Mouse (Mus musculus) monocyte, adult 5-6 weeks (primary cell): ENCODE measurements around the gene Sarnp. TPM values are rescaled to one million over a fixed set of nuclear protein-coding genes. Genes with fewer than 3 reads are reported as not detected.
"Not testable (repeated sequence)": the region's sequence is repeated elsewhere in the genome, so short reads cannot be mapped to it uniquely, and the experiment has no call there.

Experiments used
- ATAC-seq: fragments of 153-309, 156-312 bp; replicated peaks from 2 replicates; pipeline ENCODE4 v1.8.0; 2017; ENCODE audit warnings: mild to moderate bottlenecking; ENCODE audit not compliant: low TSS enrichment, insufficient number of reproducible peaks, severe bottlenecking, poor library complexity, low FRiP score
- total RNA-seq: library from RNA; stranded (forward); fragments of 200-1000, 200-491, 200-594 nt; gene quantifications from 3 replicates; pipeline ENCODE4 v1.2.3, GENCODE M21; 2017

The Sarnp gene
- total RNA-seq, 1 experiment from 2014 or later, result 244 TPM

DNA sequence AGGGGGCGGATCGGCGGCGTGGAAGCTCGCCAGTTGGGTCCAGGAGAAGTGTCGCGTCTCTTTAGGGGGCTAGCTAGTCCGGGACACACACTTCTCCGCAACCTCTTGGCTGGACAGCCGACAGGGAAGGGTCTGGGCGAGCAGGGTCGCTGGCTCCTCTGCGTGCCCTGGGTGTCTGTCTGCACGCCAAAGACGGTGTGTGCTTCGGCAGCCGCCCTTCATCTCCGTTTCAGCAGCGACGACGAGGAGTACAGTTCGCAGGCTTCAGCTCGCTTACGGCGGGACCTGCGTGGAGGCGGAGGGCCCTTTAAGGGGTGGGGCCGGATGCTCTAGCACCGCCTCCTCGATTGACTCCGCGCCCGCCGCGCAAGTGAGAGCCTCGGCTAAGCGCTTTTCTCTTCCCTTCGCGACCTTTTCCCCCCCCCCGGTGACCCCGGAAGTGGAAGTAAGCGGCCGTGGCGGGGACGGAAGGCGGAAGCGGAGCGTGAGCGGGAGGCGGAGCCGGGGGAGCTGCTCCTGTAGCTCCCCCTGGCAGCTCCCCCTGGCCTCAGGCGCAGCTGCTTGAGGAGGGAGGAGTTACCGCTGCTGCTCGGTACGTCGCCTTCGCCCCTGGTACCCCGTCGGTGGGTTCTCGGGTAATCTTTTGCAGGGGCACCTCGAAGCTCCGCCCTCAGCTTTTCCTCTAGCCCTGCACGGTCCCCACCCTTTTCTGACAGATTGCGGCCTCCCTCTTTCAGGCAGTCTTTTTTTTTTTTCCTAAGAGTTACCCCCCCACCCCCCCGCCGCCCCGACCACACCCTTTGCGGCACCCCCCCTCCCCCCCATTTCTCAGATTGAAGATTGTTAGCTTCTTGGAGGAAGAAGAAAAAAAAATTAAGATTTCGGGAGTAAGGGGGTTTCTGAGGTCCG lies 11.8 kb upstream of the Sarnp start:
- ATAC-seq, result peak; percentile 88

DNA sequence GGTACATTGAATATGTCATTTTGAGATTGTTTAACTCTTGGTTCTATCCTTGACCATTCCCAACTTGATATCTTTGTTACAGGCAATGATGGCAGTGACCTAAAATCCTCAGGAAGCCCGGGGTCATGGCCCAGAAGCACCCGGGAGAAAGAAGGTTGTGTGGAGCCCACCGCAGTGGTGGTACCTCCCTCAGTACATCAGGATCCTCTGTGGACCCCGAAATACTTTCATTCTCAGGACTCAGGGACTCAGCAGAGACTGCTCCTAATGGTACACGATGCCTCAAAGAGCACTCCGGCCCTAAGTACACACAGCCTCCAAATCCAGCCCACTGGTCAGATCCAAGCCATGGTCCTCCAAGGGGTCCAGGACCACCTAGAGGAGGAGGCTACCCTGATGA lies 11.0 kb upstream of the Sarnp start:
- no peak for ATAC-seq

DNA sequence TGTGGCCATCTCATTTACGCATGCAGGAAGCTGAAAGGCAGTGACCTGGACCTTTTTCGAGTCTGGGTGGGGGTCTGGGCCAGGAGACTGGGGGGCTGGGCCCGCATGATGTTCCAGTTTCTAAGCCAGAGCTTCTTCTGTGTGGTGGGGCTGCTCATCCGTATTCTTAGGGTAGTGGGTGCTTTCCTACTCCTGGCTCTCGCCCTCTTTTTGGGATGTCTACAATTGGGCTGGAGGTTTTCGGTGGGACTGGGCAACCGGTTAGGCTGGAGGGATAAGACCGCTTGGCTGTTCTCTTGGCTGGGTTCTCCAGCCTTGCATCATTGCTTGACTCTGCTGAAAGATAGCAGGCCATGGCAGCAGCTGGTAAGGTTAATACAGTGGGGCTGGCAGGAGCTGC lies 10.1 kb upstream of the Sarnp start:
- no peak for ATAC-seq

DNA sequence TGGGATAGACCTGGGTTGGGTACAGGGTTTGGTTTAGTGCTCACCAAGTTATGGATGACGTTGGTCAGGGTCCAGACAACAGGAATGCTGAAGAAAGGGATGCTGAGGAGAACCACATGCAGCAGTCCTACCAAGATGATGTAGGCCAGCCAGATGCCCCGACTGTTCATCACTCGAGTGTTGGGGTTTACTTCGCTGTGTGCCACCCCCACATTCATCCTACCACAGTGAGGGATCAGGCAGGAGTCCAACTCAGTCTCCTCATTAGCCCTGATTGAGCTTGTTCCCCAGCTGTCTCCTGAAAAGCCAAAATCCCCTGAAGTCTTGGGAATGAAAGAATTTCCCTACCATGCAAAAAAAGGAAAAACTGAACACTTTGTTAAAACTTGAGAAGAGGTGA lies 3.1 kb downstream of the Sarnp start:
- no peak for ATAC-seq

DNA sequence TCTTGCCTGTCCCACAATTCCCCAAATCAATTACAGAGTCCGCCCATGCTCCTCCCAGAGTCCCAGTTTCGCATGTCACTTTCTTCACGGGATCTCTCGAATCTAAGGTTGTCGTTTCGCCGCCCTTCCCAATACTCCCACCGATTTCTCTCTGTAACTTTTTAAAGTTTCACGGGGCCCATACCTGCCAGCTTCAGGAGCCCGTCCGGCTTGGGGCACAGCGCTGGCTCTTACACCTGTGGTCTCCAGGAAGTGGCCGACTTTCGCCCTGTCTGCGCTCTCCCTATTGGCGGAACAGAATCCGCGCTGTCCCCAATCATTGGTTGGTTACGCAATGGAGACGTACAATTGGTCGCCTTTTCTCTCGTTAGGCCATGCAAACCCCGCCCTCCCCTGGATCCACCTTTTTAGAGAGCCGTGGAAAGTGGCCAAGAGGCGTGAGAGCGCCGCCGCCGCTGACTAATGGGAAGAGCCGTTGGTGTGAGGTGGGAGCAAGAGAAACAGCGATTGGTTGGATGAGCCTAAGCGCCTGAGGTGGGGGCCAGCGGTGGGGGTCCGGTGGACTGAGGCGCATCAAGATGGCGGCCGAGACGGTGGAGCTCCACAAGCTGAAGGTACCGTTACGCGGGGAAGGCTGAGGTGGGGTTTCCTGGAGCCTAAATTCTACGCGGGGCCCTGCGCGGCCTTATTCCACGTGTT lies 4.4 kb downstream of the Sarnp start, which contains the start of gene Ormdl2:
Gene Ormdl2, minus strand, starts transcription at position 288 of the 699 bp plus-strand sequence.
- peak; percentile 99 for ATAC-seq

DNA sequence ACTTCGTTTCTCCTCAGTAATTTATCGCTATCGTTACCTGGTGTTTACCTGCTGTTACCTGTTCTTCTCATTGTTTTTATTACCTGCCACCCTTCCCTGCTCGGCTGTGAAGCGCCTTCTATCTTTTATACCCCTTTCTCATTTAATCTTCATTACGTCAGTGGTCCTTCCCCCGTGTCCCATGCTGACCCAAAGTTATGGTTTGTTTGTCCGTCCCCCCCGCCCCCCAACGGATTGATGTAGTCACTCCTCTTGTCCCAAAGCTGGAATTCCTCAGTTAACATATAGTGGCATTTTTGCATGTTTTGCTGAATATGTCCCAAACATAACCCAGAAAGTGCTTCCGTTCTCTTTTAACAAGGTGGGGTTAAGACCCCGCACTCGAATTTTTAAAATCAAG lies 5.0 kb downstream of the Sarnp start:
- ATAC-seq, result no peak

DNA sequence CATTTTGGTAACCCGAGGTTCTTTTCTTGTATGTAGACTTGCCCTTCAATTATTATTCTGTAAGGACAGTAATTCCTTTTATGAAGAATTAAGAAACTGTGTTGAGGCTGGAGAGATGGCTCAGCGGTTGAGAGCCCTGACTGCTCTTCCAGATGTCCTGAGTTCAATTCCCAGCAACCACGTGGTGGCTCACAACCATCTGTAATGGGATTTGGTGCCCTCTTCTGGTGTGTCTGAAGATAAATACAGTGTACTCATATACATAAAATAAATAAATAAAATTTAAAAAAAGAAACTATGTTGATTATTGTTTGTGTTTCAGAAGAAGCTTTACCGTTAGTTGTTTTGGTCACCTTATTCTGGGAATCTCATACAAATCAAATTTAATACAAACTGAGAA lies 6.0 kb downstream of the Sarnp start:
- ATAC-seq, result not testable (repeated sequence)

DNA sequence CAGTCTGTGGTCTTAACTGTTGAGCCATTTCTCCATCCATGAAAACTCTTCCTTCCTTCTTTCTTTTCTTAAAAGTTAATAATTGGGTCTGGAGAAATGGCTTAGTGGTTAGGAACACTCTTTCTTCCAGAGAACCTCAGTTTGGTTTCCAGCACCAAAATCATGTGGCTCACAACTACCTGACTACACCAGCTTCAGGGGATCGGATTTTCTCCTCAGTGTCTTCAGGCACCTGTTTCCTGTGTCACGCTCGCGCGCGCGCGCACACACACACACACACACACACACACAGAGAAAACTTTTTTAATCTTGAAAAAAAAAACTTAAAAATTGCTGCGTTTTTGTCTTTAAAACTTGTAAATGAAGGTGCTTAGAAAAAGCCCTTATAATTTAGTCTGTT lies 6.7 kb downstream of the Sarnp start:
- ATAC-seq, result no peak

DNA sequence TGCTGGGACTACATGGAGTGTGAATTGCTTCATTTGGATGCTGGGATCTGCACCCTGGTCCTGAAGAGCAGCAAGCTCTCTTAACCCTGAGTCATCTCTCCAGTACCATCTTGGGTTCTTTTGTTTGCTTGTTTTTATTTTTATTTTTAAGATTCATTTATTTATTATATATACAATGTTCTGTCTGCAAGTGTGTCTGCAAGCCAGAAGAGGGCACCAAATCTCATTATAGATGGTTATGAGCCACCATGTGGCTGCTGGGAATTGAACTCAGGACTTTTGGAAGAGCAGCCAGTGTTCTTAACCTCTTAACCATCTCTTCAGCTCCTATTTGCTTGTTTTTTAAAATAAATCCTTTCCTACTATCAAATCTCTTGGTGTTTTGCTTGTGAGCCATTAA lies 20.3 kb downstream of the Sarnp start:
- no peak for ATAC-seq

DNA sequence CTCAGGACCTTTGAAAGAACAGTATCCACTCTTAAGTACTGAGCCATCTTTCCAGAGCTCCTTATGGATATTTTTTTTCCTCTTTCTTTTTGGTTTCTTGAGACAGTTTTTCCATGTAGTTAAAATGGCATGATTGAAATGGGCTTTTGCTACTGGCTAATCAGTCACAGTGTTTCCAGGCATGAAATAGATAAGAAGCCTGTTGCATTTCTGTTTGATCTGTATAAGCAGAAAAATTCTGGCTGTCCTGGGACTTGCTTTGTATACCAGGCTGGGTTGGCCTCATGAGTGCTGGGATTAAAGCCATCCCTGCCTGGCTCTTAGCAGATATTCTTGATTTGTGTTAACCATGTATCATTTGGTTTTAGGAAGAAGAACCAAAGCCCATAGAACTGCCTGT lies 22.3 kb downstream of the Sarnp start:
- no peak for ATAC-seq

DNA sequence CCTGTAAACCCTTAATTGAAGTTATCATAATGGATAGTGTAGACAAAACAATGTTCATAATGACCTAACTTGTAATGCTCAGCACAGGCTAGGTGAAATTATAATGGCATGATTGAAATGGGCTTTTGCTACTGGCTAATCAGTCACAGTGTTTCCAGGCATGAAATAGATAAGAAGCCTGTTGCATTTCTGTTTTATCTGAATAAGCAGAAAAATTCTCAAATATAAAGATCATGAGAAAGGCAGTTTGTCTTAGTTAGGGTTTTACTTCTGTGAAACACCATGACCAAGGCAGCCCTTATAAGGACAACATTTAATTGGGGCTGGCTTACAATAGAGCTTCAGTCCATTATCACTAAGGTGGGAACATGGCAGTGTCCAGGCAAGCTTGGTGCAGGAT lies 23.5 kb downstream of the Sarnp start:
- ATAC-seq, result no peak

DNA sequence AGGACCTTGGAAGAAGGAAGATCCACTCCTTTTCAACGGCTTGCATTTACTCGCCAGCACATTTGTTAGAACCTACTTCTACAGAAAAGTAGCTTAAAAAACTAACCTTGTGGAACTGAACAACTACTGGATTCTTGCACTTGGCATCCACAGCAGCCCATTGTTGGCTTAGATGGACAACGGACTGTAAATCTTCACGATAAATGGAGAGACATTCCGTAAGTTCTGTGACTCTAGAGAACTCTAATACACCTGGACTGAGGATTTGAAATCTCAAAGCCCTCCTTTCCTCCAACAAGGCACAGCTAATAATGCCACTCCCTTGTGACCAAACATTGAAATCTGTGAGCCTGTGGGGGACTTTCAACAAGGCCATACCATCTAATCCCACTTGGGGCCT lies 26.1 kb downstream of the Sarnp start:
- ATAC-seq, result no peak

DNA sequence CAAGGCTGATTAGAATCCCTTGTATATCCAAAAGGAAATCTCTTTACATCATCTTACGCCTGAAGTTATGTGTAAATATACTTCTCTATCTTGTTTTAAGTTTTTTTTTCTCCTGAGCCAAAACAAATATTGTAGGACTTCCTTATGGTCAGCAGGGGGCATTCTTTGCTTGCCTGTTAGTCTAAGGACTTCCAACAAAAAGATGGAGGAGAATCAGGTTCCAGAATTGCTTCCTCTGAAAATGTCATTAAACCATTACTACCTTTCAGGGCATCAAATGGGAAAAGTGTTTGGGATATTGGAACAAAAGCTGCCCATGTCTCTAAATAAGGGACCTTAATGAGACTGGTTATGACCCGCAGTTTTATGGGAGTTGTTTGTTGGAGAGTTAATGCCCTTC lies 28.4 kb downstream of the Sarnp start:
- no peak for ATAC-seq

DNA sequence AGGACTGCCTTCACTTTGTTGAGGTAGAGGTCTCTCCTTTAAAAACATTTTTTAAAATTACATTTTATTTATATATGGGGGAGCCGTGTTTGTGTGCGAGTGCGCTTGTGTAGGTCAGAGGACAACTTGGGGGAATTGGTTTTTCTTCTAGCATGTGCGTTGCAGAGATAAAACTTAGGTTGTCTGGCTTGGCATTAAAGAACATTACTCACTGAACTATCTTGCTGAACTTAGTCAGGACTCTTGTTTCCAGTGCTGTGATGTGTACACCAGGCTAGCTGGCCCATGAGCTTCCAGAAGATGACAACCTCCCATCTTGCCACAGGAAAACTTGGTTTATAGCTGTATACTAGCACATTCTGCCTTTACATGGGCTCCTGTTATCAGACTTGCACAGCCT lies 29.5 kb downstream of the Sarnp start:
- no peak for ATAC-seq

DNA sequence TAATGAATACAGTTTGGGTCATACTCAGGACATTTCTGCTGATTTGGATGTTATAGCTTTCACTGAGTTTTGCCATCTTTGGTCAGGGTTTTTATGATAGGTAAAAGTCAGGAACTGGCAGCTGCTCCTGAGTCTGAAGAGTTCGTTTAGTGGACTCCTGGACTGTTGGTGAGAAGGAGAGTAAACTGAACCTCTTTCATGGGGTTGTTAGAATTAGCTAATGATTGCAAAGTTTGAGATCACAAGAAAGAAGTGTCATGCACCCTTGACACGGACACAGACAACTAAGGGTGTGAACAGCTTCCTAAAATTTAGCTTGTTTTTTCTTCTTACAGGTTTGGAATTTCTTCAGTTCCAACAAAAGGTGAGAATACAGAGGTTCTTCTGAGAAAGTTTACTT lies 31.3 kb downstream of the Sarnp start:
- no peak for ATAC-seq

DNA sequence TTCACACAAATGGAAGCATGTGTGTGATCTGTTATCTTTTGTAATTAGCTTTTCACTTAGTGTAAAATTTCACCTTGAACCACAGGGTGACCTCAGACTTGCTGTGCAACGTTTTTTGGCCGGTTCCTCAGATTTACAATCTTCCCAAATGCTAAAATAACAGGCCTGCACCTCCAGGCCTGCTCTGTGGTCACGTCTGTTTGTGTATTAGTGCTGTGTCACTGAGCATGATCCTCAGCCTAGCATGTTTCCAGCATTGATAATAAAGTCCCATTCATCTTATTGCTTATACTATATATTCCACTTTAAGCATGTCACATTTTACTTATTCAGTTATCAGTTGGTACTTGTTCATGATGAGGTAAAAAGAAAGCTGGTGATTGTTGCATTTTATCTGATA lies 33.2 kb downstream of the Sarnp start:
- ATAC-seq, result no peak

DNA sequence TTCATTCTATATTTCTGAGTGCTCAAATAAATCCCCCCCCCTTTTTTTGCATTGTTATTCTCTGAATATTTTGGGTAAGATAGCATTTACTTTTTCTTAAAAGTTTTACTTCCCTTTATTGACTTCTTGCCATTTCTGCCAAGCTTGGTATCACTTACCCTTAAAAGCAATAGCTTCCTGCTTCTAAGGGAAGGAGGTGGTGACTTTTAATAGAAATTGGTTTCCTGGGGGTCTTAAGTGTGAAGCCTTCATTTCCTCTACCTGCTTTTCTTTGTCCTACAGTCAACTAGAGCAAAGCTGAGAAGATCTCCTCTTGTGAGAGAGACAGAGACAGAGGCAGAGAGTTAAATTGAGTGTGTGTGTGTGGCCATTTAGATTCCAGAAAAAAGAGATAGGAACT lies 44.0 kb downstream of the Sarnp start:
- ATAC-seq, result no peak

DNA sequence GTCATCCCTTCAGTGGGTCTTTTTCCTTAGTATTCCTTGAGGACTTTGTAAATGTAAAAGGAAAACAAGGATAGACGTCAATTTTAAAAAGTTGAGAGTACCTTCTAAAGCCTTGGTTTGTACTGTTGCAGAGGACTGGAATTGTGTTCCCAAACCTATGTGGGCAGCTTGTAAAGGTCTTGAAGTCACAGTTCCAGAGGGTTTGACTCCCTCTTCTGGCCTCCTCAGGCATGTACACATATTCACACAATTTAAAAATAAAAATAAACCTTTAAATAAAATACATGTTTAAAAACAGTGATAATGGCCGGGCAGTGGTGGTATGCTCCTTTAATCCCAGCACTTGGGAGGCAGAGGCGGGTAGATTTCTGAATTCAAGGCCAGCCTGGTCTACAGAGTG lies 48.9 kb downstream of the Sarnp start:
- ATAC-seq, result no peak

DNA sequence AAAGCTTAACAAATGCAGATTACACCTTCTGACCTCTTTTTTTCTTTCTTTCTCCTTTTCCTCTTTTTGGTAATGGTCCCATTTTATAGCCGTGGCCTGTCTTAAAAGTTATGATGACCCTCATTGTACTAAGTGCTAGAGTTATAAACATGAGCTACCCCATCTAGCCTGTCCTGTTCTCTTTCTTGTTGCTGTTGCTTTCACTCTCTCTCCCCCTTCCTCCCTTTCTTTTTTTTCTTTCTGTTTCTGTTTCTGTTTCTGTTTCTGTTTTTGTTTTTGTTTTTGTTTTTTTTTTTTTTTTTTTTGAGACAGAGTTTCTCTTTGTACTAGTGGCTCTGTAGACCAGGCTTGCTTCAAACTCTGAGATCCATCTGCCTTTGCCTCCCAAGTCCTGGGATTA lies 49.4 kb downstream of the Sarnp start:
- ATAC-seq, result no peak

DNA sequence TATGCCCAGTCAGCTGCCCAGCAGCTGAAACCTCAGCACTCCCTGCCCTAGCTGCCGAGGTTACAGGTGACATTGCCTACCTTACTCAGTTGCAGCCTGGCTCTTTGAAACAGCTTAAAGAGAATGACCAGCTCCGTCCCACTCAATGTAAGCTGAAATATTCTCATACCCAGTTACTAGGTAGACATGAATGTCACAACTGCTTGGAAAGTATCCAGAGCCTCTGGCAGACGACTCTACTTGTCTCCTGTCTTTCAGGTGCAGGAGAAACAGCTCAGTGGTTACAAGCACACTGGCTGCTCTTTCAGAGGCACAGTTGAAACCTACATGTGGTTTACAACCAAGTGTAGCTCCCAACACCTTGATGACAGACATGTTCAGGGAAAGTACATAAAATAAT lies 53.2 kb downstream of the Sarnp start:
- ATAC-seq, result no peak
